Comparison of ENCODE assay signal across 8 mouse cellular contexts in the genomic region with DNA sequence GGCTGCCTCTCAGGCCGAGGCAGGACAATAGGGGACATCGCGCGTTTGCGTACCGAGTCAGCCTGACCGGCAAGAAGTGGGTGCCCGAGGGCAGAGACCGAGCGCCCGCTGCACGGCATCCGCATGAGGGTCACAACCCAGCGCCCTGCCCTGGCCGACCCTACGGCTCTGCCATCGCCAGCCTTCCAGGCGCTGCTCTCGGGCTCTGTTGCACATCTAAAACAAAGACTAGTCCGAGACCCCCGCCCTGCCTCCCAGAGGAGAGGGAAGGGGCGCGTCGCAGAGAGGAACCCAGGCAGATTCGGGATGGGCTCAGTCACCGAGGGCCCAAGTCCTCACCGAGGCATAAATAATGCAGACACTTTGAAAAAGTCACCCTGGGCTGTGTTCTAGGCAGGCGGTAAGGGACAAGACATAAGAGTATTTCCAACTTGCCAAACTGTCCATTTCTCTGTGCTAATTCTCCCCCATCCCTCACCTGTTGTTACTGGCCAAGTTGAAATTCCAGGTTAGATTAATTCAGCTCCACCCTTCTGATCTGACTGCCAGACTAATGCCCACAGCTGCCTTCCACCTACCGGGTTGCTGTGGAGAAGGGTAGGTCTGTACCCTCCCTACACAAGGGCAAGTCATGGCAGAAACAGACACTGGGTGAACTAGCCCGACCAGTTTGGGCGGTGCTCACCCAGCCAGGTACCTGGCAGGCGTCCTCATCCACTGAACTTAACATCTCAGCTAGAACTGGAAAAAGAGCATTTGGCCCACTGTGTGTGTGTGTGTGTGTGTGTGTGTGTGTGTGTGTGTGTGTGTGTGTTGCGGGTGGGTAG. TPM values are rescaled to one million over a fixed set of nuclear protein-coding genes. Genes with fewer than 3 reads are reported as not detected.
A peak's percentile ranks its signal among the peaks of the same experiment; 100 is the strongest.
DNase-seq lines count a peak whose midpoint lies in the region; ATAC-seq lines count a peak whose summit lies in the region.

No protein-coding gene starts in this region.

- H3K4me2 ChIP-seq in forebrain, embryonic 16.5 days (ENCODE audit: low read length): peak overlapping the region; percentile 83
- peak overlapping the region; percentile 91 for H3K4me2 ChIP-seq in midbrain, embryonic 12.5 days (replicated peaks)

- H3K27ac ChIP-seq in forebrain, embryonic 16.5 days (ENCODE audit: low read length): peak overlapping the region; percentile 93
- H3K27ac ChIP-seq in midbrain, embryonic 12.5 days (replicated peaks): peak overlapping the region; percentile 98

- ATAC-seq in forebrain, embryonic 16.5 days: no peak; the same call in 1 of the 2 replicates
- ATAC-seq in midbrain, embryonic 12.5 days (ENCODE audit: low FRiP score, low read depth): no peak; the same call in none of the 2 replicates

- H3K9ac ChIP-seq in forebrain, embryonic 16.5 days (replicated peaks; ENCODE audit: low read depth, low read length): peak overlapping the region; percentile 88
- H3K9ac ChIP-seq in midbrain, embryonic 12.5 days (replicated peaks): peak overlapping the region; percentile 97

- peak; percentile 91 for DNase-seq in urinary bladder, postnatal 14 days (ENCODE audit: low spot score)
- no peak for DNase-seq in urinary bladder, postnatal 10 days (ENCODE audit: low spot score)
- DNase-seq in large intestine, adult 2 months (ENCODE audit: low read depth, low spot score): peak; percentile 87
- DNase-seq in adrenal gland, postnatal 10 days: no peak
- no peak for DNase-seq in left cerebral cortex, postnatal 36 days (ENCODE audit: low spot score in 2 of 2)
- DNase-seq in thymus, postnatal 10 days (ENCODE audit: low spot score in 2 of 2): no peak

- intact Hi-C loops in left cerebral cortex, postnatal 36 days (cut with DNase I): loop anchor here (2.0 to 5.0 kb wide), 2 partner anchors 16 to 50 kb away; a partner anchor contains a TSS

- peaks cover 38% of the 10 kb centered on the region for H3K4me1 ChIP-seq in forebrain, embryonic 16.5 days (replicated peaks; ENCODE audit: control insufficient read depth, insufficient read depth, low read length)
- peaks cover 44% of the 10 kb centered on the region for H3K4me1 ChIP-seq in midbrain, embryonic 12.5 days

- no peaks in the 10 kb centered on the region for H3K36me3 ChIP-seq in forebrain, embryonic 16.5 days (ENCODE audit: control insufficient read depth, insufficient read depth)
- no peaks in the 10 kb centered on the region for H3K36me3 ChIP-seq in midbrain, embryonic 12.5 days

- 4% methylated on average over 33 of the region's 33 CpGs for WGBS in forebrain, embryonic 16.5 days
- 5% methylated on average over 33 of the region's 33 CpGs for WGBS in large intestine, adult 2 months
- WGBS in midbrain, embryonic 12.5 days: 4% methylated on average over 33 of the region's 33 CpGs

- H3K9me3 ChIP-seq in forebrain, embryonic 16.5 days (ENCODE audit: control insufficient read depth, low read length): no peaks in the 10 kb centered on the region
- H3K9me3 ChIP-seq in midbrain, embryonic 12.5 days: no peaks in the 10 kb centered on the region

- H3K4me3 ChIP-seq in forebrain, embryonic 16.5 days (replicated peaks; ENCODE audit: low read length): peak overlapping the region; percentile 75
- H3K4me3 ChIP-seq in midbrain, embryonic 12.5 days: peak overlapping the region; percentile 89

- no peaks in the 10 kb centered on the region for H3K27me3 ChIP-seq in forebrain, embryonic 16.5 days (replicated peaks; ENCODE audit: control insufficient read depth, insufficient read depth, low read length)
- H3K27me3 ChIP-seq in midbrain, embryonic 12.5 days: peaks cover 8% of the 10 kb centered on the region; the same call in 1 of the 2 replicates

RNA-seq across cellular contexts. Expression of a gene that starts 1.7 kb away (rescaled TPM):
- 60.9 and 64.3 TPM in 2 replicates for polyA plus RNA-seq in forebrain, embryonic 16.5 days (2015; fragmentation: Nextera tagmentation; extraction: Ambion mirVana)
- 9.3 and 14.2 TPM in 2 replicates for polyA plus RNA-seq in large intestine, adult 2 months (2012; rRNA removed)
- 65.0 and 70.2 TPM in 2 replicates for polyA plus RNA-seq in midbrain, embryonic 12.5 days (2016; fragmentation: Nextera tagmentation; extraction: Ambion mirVana)
- total RNA-seq in adrenal gland, postnatal 10 days (2021): 10 to 100 TPM; 57.4 to 64.4 TPM
- 10 to 100 TPM; 63.7 to 77.2 TPM for total RNA-seq in left cerebral cortex, postnatal 36 days (2021)

RNA-seq across cellular contexts. Expression of a gene that starts 49.6 kb away (rescaled TPM):
- polyA plus RNA-seq in forebrain, embryonic 16.5 days (2015; fragmentation: Nextera tagmentation; extraction: Ambion mirVana): 73.1 and 77.2 TPM in 2 replicates
- polyA plus RNA-seq in large intestine, adult 2 months (2012; rRNA removed): 39.5 and 40.1 TPM in 2 replicates
- 57.3 and 62.6 TPM in 2 replicates for polyA plus RNA-seq in midbrain, embryonic 12.5 days (2016; fragmentation: Nextera tagmentation; extraction: Ambion mirVana)
- total RNA-seq in adrenal gland, postnatal 10 days (2021): 10 to 100 TPM; 38.0 to 50.0 TPM
- total RNA-seq in left cerebral cortex, postnatal 36 days (2021): 10 to 100 TPM; 19.8 to 29.9 TPM

Comparison
In these comparisons a context has a peak if more than half of its experiments do, and no peak if none do; other contexts are left out.
1. DNase-seq: peak in urinary bladder, postnatal 14 days (single experiment) and large intestine, adult 2 months (single experiment); none in urinary bladder, postnatal 10 days (single experiment), adrenal gland, postnatal 10 days (single experiment), left cerebral cortex, postnatal 36 days (0 of 2) and thymus, postnatal 10 days (0 of 2).